Mouse (Mus musculus): ENCODE measurements around the gene Cryaa.

DNA sequence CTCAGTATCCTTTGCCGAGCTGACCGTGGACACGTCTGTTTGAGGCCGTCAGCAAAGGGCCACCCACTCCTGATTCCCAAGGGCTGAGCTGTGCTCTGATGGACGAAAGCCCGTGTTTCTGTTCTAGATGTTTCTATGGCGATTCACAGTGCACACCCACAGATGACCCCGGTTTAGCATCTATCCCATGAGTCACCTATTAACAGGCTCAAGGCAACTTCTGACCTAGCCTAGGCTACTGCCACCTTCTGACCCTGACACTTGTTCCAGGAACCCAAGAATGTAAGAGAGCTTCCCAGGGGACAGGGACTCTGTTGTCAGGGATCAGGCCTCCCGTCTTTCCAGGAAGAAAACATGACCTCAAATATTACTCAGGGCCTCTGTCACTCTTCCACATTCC, 10.5 kb downstream of the Cryaa start:
- TF ChIP-seq CHD2 (IDR thresholded peaks at IDR 0.05; ENCODE audit: low read length) = no peak
- TF ChIP-seq CTCF (IDR thresholded peaks at IDR 0.05 in 2 of 3, conservative IDR thresholded peaks at IDR 0.05 in 1 of 3; ENCODE audit: control insufficient read depth in 1 of 3, insufficient read depth in 1 of 3, low read depth in 2 of 3, low read length in 3 of 3, poor library complexity in 1 of 3, severe bottlenecking in 1 of 3) = no peak
- no peak for TF ChIP-seq TCF12 (IDR thresholded peaks at IDR 0.05; ENCODE audit: low read depth, low read length)
- no peak for TF ChIP-seq MAFK (IDR thresholded peaks at IDR 0.05; ENCODE audit: borderline replicate concordance, low read depth, low read length)
- no peak for TF ChIP-seq ELF1 (IDR thresholded peaks at IDR 0.05; ENCODE audit: low read depth, low read length)
